In genomic region chr14:52316441-52317225, GRCm38 (mm10) we compare ENCODE assay signal across 8 mouse cellular contexts. TPM values are rescaled to one million over a fixed set of nuclear protein-coding genes. Genes with fewer than 3 reads are reported as not detected.
DNase-seq lines count a peak whose midpoint lies in the region; ATAC-seq and TF ChIP-seq lines count a peak whose summit lies in the region.

No protein-coding gene starts in this region.

- ATAC-seq in heart, embryonic 12.5 days (ENCODE audit: insufficient number of reproducible peaks, low FRiP score) = peak; percentile 60
- ATAC-seq in midbrain, embryonic 16.5 days = peak; percentile 85
- ATAC-seq in megakaryocyte progenitor cell, adult 5-6 weeks (replicated peaks; ENCODE audit: poor library complexity) = no peak

- H3K27me3 ChIP-seq in heart, embryonic 12.5 days (replicated peaks) = no peaks in the 10 kb centered on the region
- H3K27me3 ChIP-seq in midbrain, embryonic 16.5 days (ENCODE audit: control insufficient read depth, insufficient read depth, low read depth, low read length) = no peaks in the 10 kb centered on the region

- 11% methylated on average over 15 of the region's 16 CpGs for WGBS in heart, embryonic 12.5 days
- under 1% methylated on average over 15 of the region's 16 CpGs for WGBS in midbrain, embryonic 16.5 days

- no peak for TF ChIP-seq CTCF in left cerebral cortex, adult 2 months (IDR thresholded peaks at IDR 0.05)

- DNase-seq in left cerebral cortex, adult 2 months (ENCODE audit: extremely low spot score in 1 of 2, low spot score in 2 of 2) = no peak
- DNase-seq in left cerebral cortex, postnatal 36 days (ENCODE audit: low spot score in 2 of 2) = no peak
- DNase-seq in cerebellum, adult 18-20 months = peak; percentile 43 to 59
- DNase-seq in kidney, postnatal 10 days = peak; percentile 58
- DNase-seq in frontal cortex, adult 2 months (ENCODE audit: extremely low spot score in 1 of 2, low spot score in 1 of 2) = no peak

- H3K9ac ChIP-seq in heart, embryonic 12.5 days = peak overlapping the region; percentile 83
- H3K9ac ChIP-seq in midbrain, embryonic 16.5 days (ENCODE audit: low read depth, low read length) = peak overlapping the region; percentile 96

- no peaks in the 10 kb centered on the region for H3K9me3 ChIP-seq in heart, embryonic 12.5 days (replicated peaks)
- H3K9me3 ChIP-seq in midbrain, embryonic 16.5 days (replicated peaks; ENCODE audit: control insufficient read depth, low read length, poor library complexity, severe bottlenecking) = no peaks in the 10 kb centered on the region

- H3K4me2 ChIP-seq in heart, embryonic 12.5 days = peak overlapping the region; percentile 88
- H3K4me2 ChIP-seq in midbrain, embryonic 16.5 days (ENCODE audit: low read length) = peak overlapping the region; percentile 81

- H3K36me3 ChIP-seq in heart, embryonic 12.5 days = peaks cover 33% of the 10 kb centered on the region
- H3K36me3 ChIP-seq in midbrain, embryonic 16.5 days (ENCODE audit: control insufficient read depth, insufficient read depth, low read length) = peaks cover 19% of the 10 kb centered on the region

- H3K27ac ChIP-seq in left cerebral cortex, adult 2 months = peak overlapping the region; percentile 93
- H3K27ac ChIP-seq in heart, embryonic 12.5 days (ENCODE audit: poor library complexity, severe bottlenecking) = peak overlapping the region; percentile 61; the same call in 1 of the 2 replicates
- peak overlapping the region; percentile 97 for H3K27ac ChIP-seq in midbrain, embryonic 16.5 days (ENCODE audit: low read length)

- peaks cover 34% of the 10 kb centered on the region for H3K4me1 ChIP-seq in heart, embryonic 12.5 days (replicated peaks)
- peaks cover 44% of the 10 kb centered on the region for H3K4me1 ChIP-seq in midbrain, embryonic 16.5 days (ENCODE audit: control insufficient read depth, insufficient read depth, low read length)

- intact Hi-C loops in left cerebral cortex, adult 2 months (cut with DNase I) = loop anchor here (10.0 kb wide), 1 partner anchor 292 kb away; the partner anchor contains the start of gene Zfp219
- intact Hi-C loops in left cerebral cortex, postnatal 36 days (cut with DNase I) = loop anchor here (1.0 kb wide), 1 partner anchor 37 kb away; the partner anchor contains the start of genes Rab2b and Tox4

- H3K4me3 ChIP-seq in left cerebral cortex, adult 2 months = peak overlapping the region; percentile 83
- peak overlapping the region; percentile 66 for H3K4me3 ChIP-seq in heart, embryonic 12.5 days
- H3K4me3 ChIP-seq in midbrain, embryonic 16.5 days (ENCODE audit: low read depth, low read length) = peak overlapping the region; percentile 83

RNA-seq across cellular contexts. Expression of gene Mettl3, which starts 11.7 kb away (rescaled TPM):
- 10 to 100 TPM; 37.4 to 44.7 TPM for total RNA-seq in left cerebral cortex, adult 2 months (2021)
- 10 to 100 TPM; 26.4 to 49.8 TPM for total RNA-seq in left cerebral cortex, postnatal 36 days (2021)
- 29.3 and 30.7 TPM in 2 replicates for polyA plus RNA-seq in heart, embryonic 12.5 days (2016; fragmentation: Nextera tagmentation; extraction: Ambion mirVana)
- 46.9 and 48.1 TPM in 2 replicates for polyA plus RNA-seq in midbrain, embryonic 16.5 days (2015; fragmentation: Nextera tagmentation; extraction: Ambion mirVana)
- polyA plus RNA-seq in frontal cortex, adult 2 months (2012; rRNA removed) = 36.2 and 39.2 TPM in 2 replicates
- total RNA-seq in megakaryocyte progenitor cell, adult 5-6 weeks (2015) = 49.6 and 50.3 TPM in 2 replicates
- total RNA-seq in megakaryocyte progenitor cell, adult 5-6 weeks (2017) = 40.3 and 40.8 TPM in 2 replicates

RNA-seq across cellular contexts. Expression of gene Sall2, which starts 11.9 kb away (rescaled TPM):
- total RNA-seq in left cerebral cortex, adult 2 months (2021) = 10 to 100 TPM; 31.9 to 33.0 TPM
- total RNA-seq in left cerebral cortex, postnatal 36 days (2021) = 10 to 100 TPM; 29.1 to 32.9 TPM
- polyA plus RNA-seq in heart, embryonic 12.5 days (2016; fragmentation: Nextera tagmentation; extraction: Ambion mirVana) = 11.9 and 12.5 TPM in 2 replicates
- polyA plus RNA-seq in midbrain, embryonic 16.5 days (2015; fragmentation: Nextera tagmentation; extraction: Ambion mirVana) = 47.5 and 49.0 TPM in 2 replicates
- 38.1 and 39.0 TPM in 2 replicates for polyA plus RNA-seq in frontal cortex, adult 2 months (2012; rRNA removed)
- 0.07 and 0.62 TPM in 2 replicates for total RNA-seq in megakaryocyte progenitor cell, adult 5-6 weeks (2015)
- 0.42 and 0.88 TPM in 2 replicates for total RNA-seq in megakaryocyte progenitor cell, adult 5-6 weeks (2017)

RNA-seq across cellular contexts. Expression of gene Rab2b, which starts 37.3 kb away (rescaled TPM):
- total RNA-seq in left cerebral cortex, adult 2 months (2021) = 10 to 100 TPM; 35.8 to 37.2 TPM
- total RNA-seq in left cerebral cortex, postnatal 36 days (2021) = 10 to 100 TPM; 35.9 to 36.2 TPM
- 15.1 and 16.7 TPM in 2 replicates for polyA plus RNA-seq in heart, embryonic 12.5 days (2016; fragmentation: Nextera tagmentation; extraction: Ambion mirVana)
- 62.5 and 65.9 TPM in 2 replicates for polyA plus RNA-seq in midbrain, embryonic 16.5 days (2015; fragmentation: Nextera tagmentation; extraction: Ambion mirVana)
- 48.0 and 50.4 TPM in 2 replicates for polyA plus RNA-seq in frontal cortex, adult 2 months (2012; rRNA removed)
- total RNA-seq in megakaryocyte progenitor cell, adult 5-6 weeks (2015) = 6.5 and 8.1 TPM in 2 replicates
- total RNA-seq in megakaryocyte progenitor cell, adult 5-6 weeks (2017) = 3.7 and 5.0 TPM in 2 replicates

RNA-seq across cellular contexts. Expression of gene Tox4, which starts 37.7 kb away (rescaled TPM):
- 10 to 100 TPM; 62.6 to 66.0 TPM for total RNA-seq in left cerebral cortex, adult 2 months (2021)
- 10 to 100 TPM; 58.6 to 68.3 TPM for total RNA-seq in left cerebral cortex, postnatal 36 days (2021)
- 35.8 and 41.5 TPM in 2 replicates for polyA plus RNA-seq in heart, embryonic 12.5 days (2016; fragmentation: Nextera tagmentation; extraction: Ambion mirVana)
- polyA plus RNA-seq in midbrain, embryonic 16.5 days (2015; fragmentation: Nextera tagmentation; extraction: Ambion mirVana) = 51.8 and 55.6 TPM in 2 replicates
- polyA plus RNA-seq in frontal cortex, adult 2 months (2012; rRNA removed) = 33.3 and 39.7 TPM in 2 replicates
- 34.0 and 35.8 TPM in 2 replicates for total RNA-seq in megakaryocyte progenitor cell, adult 5-6 weeks (2015)
- total RNA-seq in megakaryocyte progenitor cell, adult 5-6 weeks (2017) = 41.2 and 43.0 TPM in 2 replicates

RNA-seq across cellular contexts. Expression of gene Olfr1513, which starts 39.6 kb away (rescaled TPM):
- not detected for total RNA-seq in left cerebral cortex, adult 2 months (2021)
- not detected for total RNA-seq in left cerebral cortex, postnatal 36 days (2021)
- not detected in 2 replicates for polyA plus RNA-seq in heart, embryonic 12.5 days (2016; fragmentation: Nextera tagmentation; extraction: Ambion mirVana)
- polyA plus RNA-seq in midbrain, embryonic 16.5 days (2015; fragmentation: Nextera tagmentation; extraction: Ambion mirVana) = not detected in 2 replicates
- polyA plus RNA-seq in frontal cortex, adult 2 months (2012; rRNA removed) = 0.08 TPM in 1 of 2 replicates, not detected in the other
- not detected in 2 replicates for total RNA-seq in megakaryocyte progenitor cell, adult 5-6 weeks (2015)
- total RNA-seq in megakaryocyte progenitor cell, adult 5-6 weeks (2017) = not detected in 2 replicates

Comparison
In these comparisons a context has a peak if more than half of its experiments do, and no peak if none do; other contexts are left out.
1. DNase-seq: peak in cerebellum, adult 18-20 months (2 of 2) and kidney, postnatal 10 days (single experiment); none in left cerebral cortex, adult 2 months (0 of 2), left cerebral cortex, postnatal 36 days (0 of 2) and frontal cortex, adult 2 months (0 of 2).
2. RNA of gene Sall2, which starts 11.9 kb away (total RNA-seq): 31.9 to 33.0 TPM in left cerebral cortex, adult 2 months and 29.1 to 32.9 TPM in left cerebral cortex, postnatal 36 days; 0.07 to 0.88 TPM in megakaryocyte progenitor cell, adult 5-6 weeks; every median in the first group is over 10 times any median in the second.
3. RNA of gene Rab2b, which starts 37.3 kb away (total RNA-seq): 35.8 to 37.2 TPM in left cerebral cortex, adult 2 months and 35.9 to 36.2 TPM in left cerebral cortex, postnatal 36 days; 3.7 to 8.1 TPM in megakaryocyte progenitor cell, adult 5-6 weeks; every median in the first group is over 4 times any median in the second.
4. Peak in every context shown above with its lines, with median percentiles within 50 percentile points of each other: H3K27ac ChIP-seq and H3K4me3 ChIP-seq.